Mouse (Mus musculus): ENCODE measurements at regions not wholly inside any gene's neighbourhood (a gene's known extent, or its start where the extent isn't known, plus 50 kb on each side); places are given as distances from the start of the nearest gene placed in this dataset.
A peak's percentile ranks its signal among the peaks of the same experiment; 100 is the strongest.

DNA sequence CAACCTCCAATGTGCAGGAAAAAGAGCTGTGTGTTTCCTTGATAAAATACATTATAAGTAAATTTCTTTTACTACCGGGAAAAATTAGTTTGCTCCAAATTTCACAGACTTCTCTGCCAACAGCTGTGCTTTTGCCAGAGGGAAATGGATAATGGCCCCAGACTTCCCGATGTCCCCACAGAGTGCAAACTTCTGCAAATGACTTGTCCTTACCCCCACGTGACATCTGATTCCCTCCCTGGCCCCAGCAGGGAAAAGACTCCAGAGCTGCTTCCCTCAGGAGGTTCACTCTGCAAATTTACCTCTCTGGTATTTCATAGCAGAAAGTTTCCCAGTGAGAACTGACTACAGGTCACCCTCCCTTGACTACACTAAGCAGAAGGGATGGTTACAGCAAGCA lies 159.3 kb downstream of the Fndc1 start:
- Histone ChIP-seq H3K4me3 (ENCODE audit: low read depth, low read length) (no peak overlapping the region), H3K9me3 (ENCODE audit: control insufficient read depth) (no peaks in the 10 kb centered on the region), H3K4me2 (replicated peaks; ENCODE audit: low read depth) (no peak overlapping the region), H3K27me3 (replicated peaks; ENCODE audit: control insufficient read depth, insufficient read depth, low read length) (no peaks in the 10 kb centered on the region), H3K36me3 (ENCODE audit: control insufficient read depth, insufficient read depth) (no peaks in the 10 kb centered on the region), H3K9ac (ENCODE audit: low read depth, low read length) (no peak overlapping the region), H3K4me1 (replicated peaks; ENCODE audit: control insufficient read depth, insufficient read depth, low read length) (no peaks in the 10 kb centered on the region), H3K27ac (ENCODE audit: low read depth, low read length) (no peak overlapping the region)
- no peak for ATAC-seq
- TF ChIP-seq CTCF (IDR thresholded peaks at IDR 0.05; ENCODE audit: low read depth), result no peak
- 54% methylated on average over 3 of the region's 3 CpGs for WGBS

DNA sequence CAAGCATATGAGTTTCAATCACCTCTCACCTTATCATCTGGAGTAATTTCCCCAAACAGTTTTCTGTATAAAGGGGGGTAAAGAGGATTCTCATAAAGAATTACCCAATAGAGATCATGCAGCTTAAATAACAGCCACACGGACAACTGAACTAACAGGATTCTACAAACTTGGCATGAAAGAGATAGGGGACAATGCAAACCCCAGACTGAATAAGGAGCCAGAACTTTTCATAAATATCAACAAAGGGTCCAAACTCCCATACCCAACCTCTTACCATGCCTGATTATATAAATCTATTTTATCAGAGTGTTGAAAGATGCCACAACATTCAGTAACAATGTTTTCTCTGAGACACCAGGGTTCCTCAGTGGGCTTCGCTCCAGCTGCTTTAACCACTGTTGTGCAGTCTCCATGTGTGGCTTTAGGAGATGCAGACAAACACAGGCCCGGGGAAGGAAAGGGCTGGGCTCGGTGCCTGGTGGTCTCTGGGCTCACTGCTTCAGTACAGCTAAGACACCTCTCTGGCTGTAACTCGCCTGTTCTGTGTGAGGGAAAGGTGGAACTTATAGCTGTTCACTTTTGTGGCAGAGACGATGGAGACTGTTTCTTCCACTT lies 160.2 kb downstream of the Fndc1 start:
- H3K27me3 ChIP-seq (replicated peaks; ENCODE audit: control insufficient read depth, insufficient read depth, low read length), result no peaks in the 10 kb centered on the region
- WGBS, result 70% methylated on average over 6 of the region's 6 CpGs

DNA sequence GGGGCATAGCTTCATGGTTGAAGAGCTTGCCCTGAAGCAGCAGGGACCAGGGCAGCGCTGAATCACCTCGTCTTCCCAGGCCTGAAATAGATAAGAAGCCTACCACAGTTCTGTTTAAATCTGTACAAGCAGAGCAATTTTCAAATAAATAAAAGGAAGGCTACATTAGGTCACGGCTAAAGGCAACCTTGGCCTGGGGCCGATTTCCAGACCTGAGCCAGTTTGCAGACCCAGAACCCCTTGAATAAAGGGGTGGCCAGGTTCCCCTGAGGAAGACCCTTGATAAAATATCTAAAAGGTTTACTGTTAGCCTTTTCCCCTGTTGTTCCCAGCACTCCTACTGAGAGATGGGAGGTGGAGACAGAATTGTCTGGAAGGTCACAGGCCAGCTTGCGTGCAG lies 160.9 kb downstream of the Fndc1 start:
- Histone ChIP-seq H3K36me3 (ENCODE audit: control insufficient read depth, insufficient read depth) (no peaks in the 10 kb centered on the region), H3K27ac (ENCODE audit: low read depth, low read length) (no peak overlapping the region), H3K9me3 (ENCODE audit: control insufficient read depth) (no peaks in the 10 kb centered on the region), H3K27me3 (replicated peaks; ENCODE audit: control insufficient read depth, insufficient read depth, low read length) (no peaks in the 10 kb centered on the region), H3K4me1 (replicated peaks; ENCODE audit: control insufficient read depth, insufficient read depth, low read length) (no peaks in the 10 kb centered on the region), H3K4me2 (replicated peaks; ENCODE audit: low read depth) (no peak overlapping the region), H3K9ac (ENCODE audit: low read depth, low read length) (no peak overlapping the region), H3K4me3 (ENCODE audit: low read depth, low read length) (no peak overlapping the region)
- whole genome bisulfite sequencing, result 60% methylated on average over 5 of the region's 5 CpGs
- no peak for ATAC-seq
- TF ChIP-seq CTCF (IDR thresholded peaks at IDR 0.05; ENCODE audit: low read depth), result no peak

More for the DNA sequence above, 160.2 kb downstream of the Fndc1 start:
- H3K4me3 ChIP-seq (ENCODE audit: low read depth, low read length), result no peak overlapping the region
- TF ChIP-seq CTCF (IDR thresholded peaks at IDR 0.05; ENCODE audit: low read depth), result no peak
- no peak overlapping the region for H3K9ac ChIP-seq (ENCODE audit: low read depth, low read length)
- no peaks in the 10 kb centered on the region for H3K9me3 ChIP-seq (ENCODE audit: control insufficient read depth)
- no peaks in the 10 kb centered on the region for H3K4me1 ChIP-seq (replicated peaks; ENCODE audit: control insufficient read depth, insufficient read depth, low read length)
- no peak for ATAC-seq
- H3K4me2 ChIP-seq (replicated peaks; ENCODE audit: low read depth), result no peak overlapping the region
- H3K27ac ChIP-seq (ENCODE audit: low read depth, low read length), result no peak overlapping the region
- no peaks in the 10 kb centered on the region for H3K36me3 ChIP-seq (ENCODE audit: control insufficient read depth, insufficient read depth)

DNA sequence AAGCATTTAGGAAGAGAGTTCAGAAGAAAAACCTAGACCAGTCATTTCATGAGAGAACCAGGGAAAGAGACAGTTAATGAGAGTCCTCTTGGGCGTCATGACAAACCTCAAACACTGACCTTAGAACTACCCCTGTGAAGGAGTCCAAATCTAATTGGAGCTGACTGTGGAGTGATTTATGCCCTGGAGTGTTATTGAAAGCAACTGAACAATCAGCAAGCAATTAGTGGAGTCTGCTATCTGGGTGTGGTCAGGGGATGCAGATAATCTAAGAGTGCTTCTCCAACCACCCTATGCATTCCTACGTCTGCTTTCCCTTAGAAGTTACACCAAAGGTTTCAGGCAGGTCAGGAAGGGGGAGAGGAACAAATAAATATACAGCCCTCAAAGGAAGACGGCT lies 161.4 kb downstream of the Fndc1 start:
- Histone ChIP-seq H3K9ac (ENCODE audit: low read depth, low read length) (no peak overlapping the region), H3K36me3 (ENCODE audit: control insufficient read depth, insufficient read depth) (no peaks in the 10 kb centered on the region), H3K27me3 (replicated peaks; ENCODE audit: control insufficient read depth, insufficient read depth, low read length) (no peaks in the 10 kb centered on the region), H3K4me2 (replicated peaks; ENCODE audit: low read depth) (no peak overlapping the region), H3K4me3 (ENCODE audit: low read depth, low read length) (no peak overlapping the region), H3K9me3 (ENCODE audit: control insufficient read depth) (no peaks in the 10 kb centered on the region), H3K4me1 (replicated peaks; ENCODE audit: control insufficient read depth, insufficient read depth, low read length) (no peaks in the 10 kb centered on the region), H3K27ac (ENCODE audit: low read depth, low read length) (no peak overlapping the region)
- WGBS, result 29% methylated on average over 3 of the region's 3 CpGs
- TF ChIP-seq CTCF (IDR thresholded peaks at IDR 0.05; ENCODE audit: low read depth), result no peak
- ATAC-seq, result no peak

DNA sequence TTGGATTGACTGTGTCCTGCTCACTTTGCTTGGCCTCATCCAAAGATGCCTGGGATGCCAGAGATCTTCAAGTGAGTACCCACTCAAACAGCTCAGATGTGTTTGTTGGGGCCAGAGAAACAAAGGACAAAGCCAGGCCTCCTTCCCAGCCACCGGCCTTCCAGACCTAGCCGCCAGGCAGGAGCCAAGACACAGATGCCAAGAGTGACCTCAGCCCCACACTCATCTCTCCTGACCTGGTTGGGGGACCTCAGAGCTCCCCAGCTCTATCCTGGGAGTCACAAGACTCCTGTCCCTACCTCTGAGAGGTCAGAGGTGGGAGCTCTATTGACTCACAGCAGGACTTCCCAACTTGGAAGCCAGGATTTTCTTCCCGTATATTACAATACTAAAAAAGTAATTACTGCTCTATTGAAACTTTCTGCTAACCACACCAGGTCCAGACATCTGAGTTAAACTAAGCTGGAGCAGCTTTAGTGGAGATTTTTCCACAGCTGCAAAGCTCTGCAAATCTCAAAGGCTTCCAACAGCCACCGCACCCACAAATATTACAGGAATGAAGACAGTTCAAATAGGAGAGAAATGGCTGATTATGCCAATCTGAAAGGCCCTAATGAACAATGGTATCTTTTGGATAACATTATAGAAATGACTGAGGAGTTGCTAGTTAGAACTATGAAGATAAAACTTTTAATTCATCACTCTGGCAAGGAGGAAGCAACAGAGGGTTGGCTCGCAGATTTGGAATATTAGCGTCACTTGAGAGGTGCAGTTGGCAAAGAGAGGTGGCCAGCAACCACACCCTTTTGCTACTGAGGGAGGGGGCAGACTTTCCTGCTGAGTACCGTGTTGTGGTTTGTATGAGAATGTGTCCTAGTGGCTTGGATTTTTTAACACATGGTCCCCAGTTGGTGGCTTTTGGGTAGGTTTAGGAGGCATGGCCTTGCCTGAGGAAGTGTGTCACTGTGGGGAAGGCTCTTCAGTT lies 162.9 kb downstream of the Fndc1 start:
- no peak for TF ChIP-seq CTCF (IDR thresholded peaks at IDR 0.05; ENCODE audit: low read depth)
- Histone ChIP-seq H3K4me1 (replicated peaks; ENCODE audit: control insufficient read depth, insufficient read depth, low read length) (no peaks in the 10 kb centered on the region), H3K4me3 (ENCODE audit: low read depth, low read length) (no peak overlapping the region), H3K9me3 (ENCODE audit: control insufficient read depth) (no peaks in the 10 kb centered on the region), H3K4me2 (replicated peaks; ENCODE audit: low read depth) (no peak overlapping the region), H3K9ac (ENCODE audit: low read depth, low read length) (no peak overlapping the region), H3K27me3 (replicated peaks; ENCODE audit: control insufficient read depth, insufficient read depth, low read length) (no peaks in the 10 kb centered on the region), H3K27ac (ENCODE audit: low read depth, low read length) (no peak overlapping the region), H3K36me3 (ENCODE audit: control insufficient read depth, insufficient read depth) (no peaks in the 10 kb centered on the region)
- ATAC-seq, result no peak
- 83% methylated on average over 7 of the region's 7 CpGs for WGBS

DNA sequence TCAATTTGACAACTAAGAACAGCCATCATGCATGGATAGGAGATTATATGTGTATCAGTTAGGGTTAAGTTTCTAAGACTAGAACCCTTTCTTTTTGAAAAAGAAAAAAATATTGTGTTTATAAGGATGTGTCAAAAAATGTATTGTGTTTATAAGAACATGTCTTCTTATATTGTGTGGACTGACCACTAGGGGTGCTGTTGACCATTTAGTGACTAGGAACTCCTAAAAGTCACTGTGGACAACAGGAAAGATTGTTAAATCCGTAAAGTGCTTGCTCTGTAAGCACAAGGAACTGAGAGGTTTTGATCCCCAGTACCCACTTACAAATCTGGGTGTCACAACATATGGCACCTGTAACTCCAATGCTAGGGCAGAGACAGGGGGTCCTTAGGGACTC lies 170.6 kb downstream of the Fndc1 start:
- no peaks in the 10 kb centered on the region for H3K4me1 ChIP-seq (replicated peaks; ENCODE audit: control insufficient read depth, insufficient read depth, low read length)
- no peak overlapping the region for H3K27ac ChIP-seq (ENCODE audit: low read depth, low read length)
- WGBS, result 68% methylated on average over 1 of the region's 1 CpGs
- no peak overlapping the region for H3K4me2 ChIP-seq (replicated peaks; ENCODE audit: low read depth)
- no peaks in the 10 kb centered on the region for H3K36me3 ChIP-seq (ENCODE audit: control insufficient read depth, insufficient read depth)
- H3K4me3 ChIP-seq (ENCODE audit: low read depth, low read length), result no peak overlapping the region
- H3K27me3 ChIP-seq (replicated peaks; ENCODE audit: control insufficient read depth, insufficient read depth, low read length), result no peaks in the 10 kb centered on the region
- TF ChIP-seq CTCF (IDR thresholded peaks at IDR 0.05; ENCODE audit: low read depth), result peak; percentile 53
- no peaks in the 10 kb centered on the region for H3K9me3 ChIP-seq (ENCODE audit: control insufficient read depth)
- ATAC-seq, result no peak
- H3K9ac ChIP-seq (ENCODE audit: low read depth, low read length), result no peak overlapping the region
